Mouse (Mus musculus) layer of hippocampus, postnatal 25 days (tissue): Measurements from ENCODE around the gene Polr3h. TPM values are rescaled to one million over a fixed set of nuclear protein-coding genes. Genes with fewer than 3 reads are reported as not detected.

ENCODE experiments used
- DNase-seq, 2 experiments: peaks; one replicate each; pipeline ENCODE4 v3.0.0; 2022; ENCODE audit warnings: mixed read lengths in 2 of 2, low spot score in 1 of 2; ENCODE audit errors: extremely low spot score in 1 of 2
- total RNA-seq, 2 experiments: library from RNA; stranded (reverse); gene quantifications; 2 replicates each; pipeline ENCODE4 v1.2.3; 2021

The Polr3h gene
- total RNA-seq, 2 experiments from 2014 or later, result 48.0 to 52.8 TPM

- peak; percentile 37 to 59 for DNase-seq
Measured at GRCm38 (mm10) chr15:81879531-81880401, 46.3 kb downstream of the Polr3h start.

GRCm38 (mm10) chr15:81872262-81873136 is 53.5 kb downstream of the Polr3h start, which contains the start of gene Aco2:
TSS of gene Aco2 (plus strand) at chr15:81872309.
- peak; percentile 98 for DNase-seq

GRCm38 (mm10) chr15:81871604-81872261 is 54.3 kb downstream of the Polr3h start, which contains the start of gene Phf5a:
TSS of gene Phf5a (minus strand) at chr15:81871911.
- DNase-seq, result peak; percentile 64 to 74

GRCm38 (mm10) chr15:81869985-81870384 is 56.1 kb downstream of the Polr3h start:
- no peak for DNase-seq

GRCm38 (mm10) chr15:81864238-81864637 is 61.8 kb downstream of the Polr3h start:
- no peak for DNase-seq

GRCm38 (mm10) chr15:81860471-81861135 is 65.4 kb downstream of the Polr3h start:
- DNase-seq, result no peak

- DNase-seq, result peak; percentile 67 to 71
Measured at GRCm38 (mm10) chr15:81859330-81860255, 66.4 kb downstream of the Polr3h start.

- DNase-seq, result peak; percentile 53 to 56
Measured at GRCm38 (mm10) chr15:81858517-81859329, 67.3 kb downstream of the Polr3h start, which contains the start of gene Tob2. TSS of gene Tob2 (minus strand) at chr15:81858796.

- DNase-seq, result peak; percentile 91 to 98
Measured at GRCm38 (mm10) chr15:81858138-81858516, 67.9 kb downstream of the Polr3h start.

- peak in 1 of 2 experiments; percentile 54 for DNase-seq
Measured at GRCm38 (mm10) chr15:81857724-81858116, 68.3 kb downstream of the Polr3h start.

- DNase-seq, result no peak
Measured at GRCm38 (mm10) chr15:81856938-81857723, 68.9 kb downstream of the Polr3h start.

GRCm38 (mm10) chr15:81856030-81856790 is 69.8 kb downstream of the Polr3h start:
- peak; percentile 62 to 63 for DNase-seq

- DNase-seq, result no peak
Measured at GRCm38 (mm10) chr15:81853081-81853480, 73.0 kb downstream of the Polr3h start.

GRCm38 (mm10) chr15:81852411-81853000 is 73.5 kb downstream of the Polr3h start:
- no peak for DNase-seq

GRCm38 (mm10) chr15:81851375-81851774 is 74.7 kb downstream of the Polr3h start:
- DNase-seq, result no peak

- no peak for DNase-seq
Measured at GRCm38 (mm10) chr15:81850718-81851117, 75.3 kb downstream of the Polr3h start.
